Mouse (Mus musculus): Measurements from ENCODE around the gene Tnik.

DNA sequence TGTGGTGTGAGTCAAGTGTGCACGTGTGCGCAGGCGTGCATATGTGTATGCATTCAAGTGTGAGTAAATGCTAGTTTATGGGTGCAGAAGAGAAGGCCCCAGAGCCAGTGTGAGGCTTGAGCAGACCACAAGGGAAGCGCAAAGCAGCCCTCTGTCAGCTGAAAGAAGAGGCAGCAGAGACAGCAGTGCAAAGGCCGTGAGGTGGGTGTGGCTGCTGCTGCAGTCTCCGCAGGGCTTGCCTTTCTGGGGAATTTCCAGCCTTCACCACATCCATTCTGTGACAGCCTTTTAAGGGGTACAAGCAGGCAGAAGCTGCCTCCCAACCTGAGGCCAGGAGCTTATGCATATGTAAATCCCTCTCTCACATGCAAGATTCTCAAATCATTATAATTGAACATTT is 139.2 kb downstream of the Tnik start:
- TF ChIP-seq CTCF (conservative IDR thresholded peaks at IDR 0.05; ENCODE audit: insufficient read depth, insufficient read length, low read depth, low read length) (no peak), POLR2A (IDR thresholded peaks at IDR 0.05; ENCODE audit: low read depth, low read length) (no peak)

Measured in kidney, adult 2 months (tissue).